Mouse (Mus musculus) E14TG2a.4 (cell line): Measurements from ENCODE around the gene Fer.

Source experiments
- CTCF ChIP-seq: conservative IDR thresholded peaks from 2 replicates; pipeline ENCODE4 v1.5.1; 2014; ENCODE audit warnings: low read length
- NANOG ChIP-seq: IDR thresholded peaks from 2 replicates; pipeline ENCODE4 v1.6.1; 2014; ENCODE audit warnings: borderline replicate concordance, low read length, mixed read lengths
- POU5F1 ChIP-seq: IDR thresholded peaks from 2 replicates; pipeline ENCODE4 v1.6.1; 2014; ENCODE audit warnings: low read length, borderline replicate concordance

DNA sequence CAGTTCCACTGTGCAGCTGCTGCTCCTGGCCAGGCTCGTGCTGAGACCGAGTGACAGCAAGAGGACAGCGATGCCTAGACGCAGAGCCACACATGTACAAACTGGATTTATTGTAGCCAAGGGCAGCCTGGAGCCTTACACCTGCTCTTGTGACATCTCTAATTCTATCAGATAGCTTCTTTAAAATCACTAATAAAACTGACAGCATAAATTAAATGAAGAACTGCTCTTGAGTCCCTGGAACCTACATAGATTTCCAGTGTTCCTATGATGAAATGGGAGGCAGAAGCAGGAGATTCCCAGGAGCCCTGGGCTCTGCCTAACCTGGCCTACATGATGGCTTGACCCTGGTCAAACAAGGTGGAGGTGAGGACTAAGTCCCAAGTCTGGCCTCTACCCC lies 153.7 kb downstream of the Fer start:
- TF ChIP-seq CTCF (no peak), NANOG (no peak), POU5F1 (no peak)
